Mouse (Mus musculus) frontal cortex, postnatal 25 days (tissue): ENCODE data around the gene Vmn1r50.
"Not testable (repeated sequence)": the region's sequence is repeated elsewhere in the genome, so short reads cannot be mapped to it uniquely, and the experiment has no call there.

Experiments used
- DNase-seq, 2 experiments: peaks; one replicate each; pipeline ENCODE4 v3.0.0; 2022; ENCODE audit warnings: low spot score in 2 of 2

Vmn1r50 gene

GRCm38 (mm10) chr6:90101130-90101529, at the start of gene Vmn1r50:
Vmn1r50 (plus strand) TSS chr6:90101430.
- no peak for DNase-seq

- no peak for DNase-seq
Measured at GRCm38 (mm10) chr6:90078406-90078805, 22.8 kb upstream of the Vmn1r50 start, which contains the start of gene Vmn1r49. Vmn1r49 (minus strand) TSS chr6:90078506.

GRCm38 (mm10) chr6:90100566-90100965, 664 bp upstream of the Vmn1r50 start:
- DNase-seq: no peak

- not testable (repeated sequence) for DNase-seq
Measured at GRCm38 (mm10) chr6:90122296-90122695, 21.1 kb downstream of the Vmn1r50 start, which contains the start of gene Vmn1r51. Vmn1r51 (plus strand) TSS chr6:90122596.
